Mouse (Mus musculus) left cerebral cortex, postnatal 14 days (tissue): Measurements from ENCODE around the gene Olfr372. TPM values are rescaled to one million over a fixed set of nuclear protein-coding genes. Genes with fewer than 3 reads are reported as not detected.
"Not testable (repeated sequence)": the region's sequence is repeated elsewhere in the genome, so short reads cannot be mapped to it uniquely, and the experiment has no call there.

Experiments used
- DNase-seq, 2 experiments: peaks; one replicate each; pipeline ENCODE4 v3.0.0; 2021 to 2022; ENCODE audit warnings: low spot score in 2 of 2, mixed read lengths in 1 of 2
- intact Hi-C: fragments of 180-260 bp; cut with DNase I; formaldehyde crosslinking; loops from one replicate; pipeline ENCODE4 v1.15.1; 2025
- long read RNA-seq, 2 experiments: library from polyadenylated mRNA; stranded (forward); transcript quantifications; one replicate each; pipeline ENCODE4 v2.0.0; 2021
- total RNA-seq, 2 experiments: library from RNA; stranded (reverse); gene quantifications; 2 replicates each; pipeline ENCODE4 v1.2.3; 2021

Gene Olfr372
- total RNA-seq = not detected
- long read RNA-seq, experiment 1 = 0 reads
- long read RNA-seq, experiment 2 = 0 reads

DNA sequence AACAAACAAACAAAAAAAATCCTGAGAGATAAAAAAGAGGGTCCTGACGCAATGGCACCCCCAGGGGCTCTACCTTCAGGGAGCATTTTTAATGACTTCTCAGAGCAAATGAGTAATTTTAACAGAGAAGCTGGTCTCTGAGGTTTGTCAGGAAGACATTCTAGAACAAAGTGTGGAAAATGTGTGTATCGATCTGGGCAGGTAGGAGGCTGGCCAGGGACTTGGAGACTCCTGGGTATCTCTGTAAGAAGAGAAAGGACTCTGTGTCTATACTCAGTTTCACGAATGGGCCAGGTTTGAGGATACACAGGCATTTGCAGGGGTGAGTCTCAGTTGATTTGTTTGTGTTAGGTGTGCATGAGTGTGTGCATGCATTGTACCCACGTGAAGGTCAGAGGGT lies at the start of gene Olfr372:
Olfr372 (plus strand) TSS at position 301 of the 400 bp plus-strand sequence.
- intact Hi-C loops, DNase-seq: not testable (repeated sequence)

GRCm38 (mm10) chr8:71999434-71999833 lies 41.6 kb upstream of the Olfr372 start:
- DNase-seq = no peak
- intact Hi-C loops = no loop called here

GRCm38 (mm10) chr8:72000223-72000622 lies 40.8 kb upstream of the Olfr372 start:
- intact Hi-C loops = no loop called here
- DNase-seq = no peak

- intact Hi-C loops = no loop called here
- no peak for DNase-seq
Observed at GRCm38 (mm10) chr8:72002942-72003341, 38.1 kb upstream of the Olfr372 start.

GRCm38 (mm10) chr8:72005912-72006311 lies 35.1 kb upstream of the Olfr372 start:
- DNase-seq = no peak
- intact Hi-C loops = loop anchor here (5.0 kb wide), 1 partner anchor 91 kb away; no protein-coding TSS in a partner anchor

DNA sequence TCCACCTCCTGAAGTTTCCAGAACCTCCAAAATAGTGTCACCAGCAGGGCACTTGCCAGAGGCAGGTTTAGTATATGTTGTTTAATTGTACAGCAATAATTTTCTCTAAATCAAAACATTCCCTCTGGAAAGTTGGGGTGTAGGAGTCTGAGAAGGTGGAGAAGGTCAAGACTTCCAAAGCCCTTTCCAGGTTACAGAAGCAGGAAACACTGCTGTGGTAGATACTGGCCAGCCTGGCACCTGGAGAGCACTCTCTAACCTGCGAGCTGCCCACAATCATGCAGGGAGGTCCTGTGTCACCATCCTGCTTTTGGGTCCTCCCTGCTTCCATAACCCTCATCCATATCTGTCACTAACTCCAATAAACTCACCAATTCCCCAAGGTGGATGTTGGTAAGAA lies 34.3 kb upstream of the Olfr372 start:
- no peak for DNase-seq
- intact Hi-C loops = loop anchor here (5.0 kb wide), 1 partner anchor 91 kb away; no protein-coding TSS in a partner anchor

DNA sequence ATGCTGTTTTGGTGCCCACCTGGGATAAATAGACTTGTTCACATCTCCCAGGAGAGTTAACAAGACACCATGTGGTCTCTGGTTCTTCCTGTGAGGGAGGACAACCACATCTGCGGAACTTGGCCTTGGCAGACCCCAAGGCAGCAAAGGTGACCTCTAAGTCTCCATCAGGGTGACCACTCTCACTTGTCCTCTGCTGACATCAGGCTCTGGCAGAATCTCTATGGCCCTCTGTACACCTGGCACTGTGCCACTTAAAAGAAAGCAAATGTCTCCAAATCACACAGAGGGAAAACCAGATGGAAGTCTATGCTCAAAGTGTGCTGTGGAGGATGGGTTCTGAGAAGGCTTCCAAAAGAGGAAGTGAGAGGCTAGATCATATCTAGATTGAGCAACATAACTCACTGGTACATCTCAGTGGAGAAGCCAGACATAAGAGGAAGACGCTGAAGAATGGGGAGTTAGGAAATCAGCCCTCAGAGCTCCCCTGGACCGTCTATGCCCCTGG lies 32.8 kb upstream of the Olfr372 start:
- no peak for DNase-seq
- intact Hi-C loops = loop anchor here (5.0 kb wide), 1 partner anchor 89 kb away; no protein-coding TSS in a partner anchor

GRCm38 (mm10) chr8:72009473-72009872 lies 31.5 kb upstream of the Olfr372 start, which contains the start of gene Cyp4f18:
Gene Cyp4f18 (minus strand): TSS chr8:72009626.
- intact Hi-C loops = loop anchor here (5.0 kb wide), 1 partner anchor 88 kb away; no protein-coding TSS in a partner anchor
- no peak for DNase-seq

DNA sequence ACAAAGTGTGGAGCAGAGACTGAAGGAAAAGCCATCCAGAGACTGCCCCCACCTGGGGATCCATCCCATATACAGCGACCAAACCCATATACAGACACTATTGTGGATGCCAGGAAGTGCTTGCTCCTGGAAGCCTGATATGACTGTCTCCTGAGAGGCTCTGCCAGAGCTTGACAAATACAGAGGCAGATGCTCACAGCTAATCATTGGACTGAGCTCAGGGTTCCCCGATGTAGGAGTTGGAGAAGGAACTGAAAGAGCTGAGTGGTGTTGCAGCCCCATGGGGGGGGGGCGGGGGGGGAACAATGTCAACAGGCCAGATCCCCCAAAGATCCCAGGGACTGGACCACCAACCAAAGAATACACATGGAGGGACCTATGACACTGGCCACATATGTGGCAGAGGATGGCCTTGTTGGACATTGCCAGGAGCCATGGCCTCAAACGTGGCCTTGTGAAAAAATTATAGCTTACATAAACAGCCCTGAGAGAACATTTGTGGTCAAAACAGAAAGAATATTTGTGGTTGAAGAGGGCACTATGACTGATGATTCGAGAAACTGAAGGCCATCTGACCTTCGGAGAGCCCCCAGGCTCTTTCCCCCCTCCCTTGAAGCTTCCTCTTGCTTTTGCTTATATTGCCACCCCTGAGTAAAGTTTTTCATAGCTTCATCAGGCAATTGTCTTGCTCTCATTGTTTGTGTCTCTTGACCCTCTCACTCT lies 27.4 kb upstream of the Olfr372 start:
- intact Hi-C loops, DNase-seq: not testable (repeated sequence)

GRCm38 (mm10) chr8:72017339-72017738 lies 23.7 kb upstream of the Olfr372 start:
- intact Hi-C loops, DNase-seq: not testable (repeated sequence)

GRCm38 (mm10) chr8:72018141-72018540 lies 22.9 kb upstream of the Olfr372 start:
- peak; percentile 37 for DNase-seq
- intact Hi-C loops = no loop called here

DNA sequence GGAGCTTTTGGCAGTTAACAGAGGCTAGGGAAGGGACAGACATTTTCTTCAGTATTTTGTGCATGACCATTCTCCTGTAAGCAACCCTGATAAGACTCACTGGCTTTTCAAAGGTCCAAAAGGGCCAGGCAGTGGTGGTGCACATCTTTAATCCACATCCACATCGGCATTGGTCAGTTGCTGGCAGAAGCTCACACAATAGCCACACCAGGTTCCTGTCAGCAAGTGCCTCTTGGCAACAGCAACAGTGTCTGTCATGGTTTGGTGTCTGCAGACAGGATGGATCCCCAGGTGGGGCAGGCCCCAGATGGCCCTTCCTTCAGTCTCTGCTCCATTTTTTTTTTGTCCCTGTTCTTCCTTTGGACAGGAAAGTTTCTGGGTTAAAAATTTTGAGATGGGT lies 22.0 kb upstream of the Olfr372 start:
- DNase-seq, intact Hi-C loops: not testable (repeated sequence)

GRCm38 (mm10) chr8:72019816-72020215 lies 21.2 kb upstream of the Olfr372 start:
- no peak for DNase-seq
- intact Hi-C loops = no loop called here

GRCm38 (mm10) chr8:72024886-72025285 lies 16.1 kb upstream of the Olfr372 start:
- intact Hi-C loops = not testable (repeated sequence)
- DNase-seq = peak; percentile 34 to 59

DNA sequence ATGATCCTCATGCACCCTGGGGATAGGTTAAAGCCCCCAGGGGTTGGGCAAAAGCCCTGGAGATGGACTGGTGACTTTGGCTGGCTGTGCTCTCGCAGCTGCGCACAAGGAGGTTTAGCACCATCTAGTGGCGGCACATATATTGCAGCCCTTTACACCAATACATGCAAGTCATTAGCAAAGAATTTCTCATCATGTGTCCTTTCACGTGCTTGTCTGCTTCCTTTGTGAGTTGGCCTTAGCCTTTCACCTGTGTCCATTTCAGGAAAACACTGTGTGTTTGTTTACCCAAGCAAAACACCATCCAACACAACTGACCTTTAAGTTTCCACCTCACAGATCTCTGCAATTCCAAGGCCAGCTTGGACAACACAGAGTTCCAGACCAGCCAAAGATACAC lies 8.1 kb upstream of the Olfr372 start:
- peak; percentile 55 to 73 for DNase-seq
- intact Hi-C loops = not testable (repeated sequence)

GRCm38 (mm10) chr8:72042493-72042892 lies 1.5 kb downstream of the Olfr372 start:
- no peak for DNase-seq

DNA sequence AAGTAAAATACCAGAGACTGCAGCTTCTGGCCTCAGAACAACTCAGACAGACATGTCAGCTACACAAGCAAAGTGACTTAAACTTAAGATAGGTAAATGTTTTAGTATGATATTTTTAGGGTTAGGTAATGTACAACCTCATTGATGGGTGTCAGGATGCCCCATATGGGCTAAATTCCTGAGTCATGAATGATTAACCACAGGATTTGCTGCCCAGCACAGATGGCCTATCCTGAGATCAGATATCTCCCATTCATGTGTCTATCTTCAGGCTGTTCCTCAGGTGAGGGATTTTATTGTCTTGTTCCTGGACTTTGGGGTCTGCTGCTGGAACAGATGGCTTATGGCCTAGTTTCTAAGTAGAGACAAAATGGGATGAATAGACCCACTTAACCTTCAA lies 13.6 kb downstream of the Olfr372 start:
- DNase-seq, intact Hi-C loops: not testable (repeated sequence)

More at GRCm38 (mm10) chr8:72042493-72042892, 1.5 kb downstream of the Olfr372 start:
- intact Hi-C loops = no loop called here

DNA sequence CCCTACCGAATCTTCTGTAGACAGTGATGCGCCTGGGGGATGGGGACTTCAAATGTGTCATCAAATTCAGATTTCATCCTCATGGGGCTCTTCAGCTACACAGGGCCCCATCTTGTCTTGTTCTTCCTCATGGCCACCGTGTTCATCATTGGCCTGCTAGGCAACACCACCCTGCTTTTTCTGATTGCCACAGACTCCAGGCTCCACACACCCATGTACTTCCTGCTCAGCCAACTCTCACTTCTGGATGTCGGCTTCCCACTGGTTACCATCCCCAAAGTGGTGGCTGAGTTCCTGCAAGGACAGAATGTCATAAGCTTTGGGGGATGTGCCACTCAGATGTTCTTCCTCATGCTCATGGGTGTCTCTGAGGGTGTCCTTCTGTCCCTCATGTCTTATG lies 16.6 kb downstream of the Olfr372 start:
- DNase-seq, intact Hi-C loops: not testable (repeated sequence)

- DNase-seq, intact Hi-C loops: not testable (repeated sequence)
Observed at GRCm38 (mm10) chr8:72066819-72067399, 25.9 kb downstream of the Olfr372 start.

- intact Hi-C loops, DNase-seq: not testable (repeated sequence)
Observed at GRCm38 (mm10) chr8:72082877-72083276, 41.9 kb downstream of the Olfr372 start, which contains the start of gene Olfr373. Gene Olfr373 (plus strand): TSS chr8:72083177.
